Mouse (Mus musculus) limb, embryonic 10.5 days (tissue): ENCODE results near the gene Cabp1. TPM values are rescaled to one million over a fixed set of nuclear protein-coding genes. Genes with fewer than 3 reads are reported as not detected.

Source experiments
- DNase-seq: peaks from one replicate; pipeline ENCODE4 v3.0.0-alpha.2; 2017; ENCODE audit warnings: low spot score
- H3K27ac ChIP-seq: fragments of 300-500 bp; sonication (generic); 2 replicates; pipeline ENCODE4 v1.5.1; 2016; ENCODE audit warnings: mild to moderate bottlenecking
- H3K27me3 ChIP-seq: fragments of 300-500 bp; sonication (generic); 2 replicates; pipeline ENCODE4 v1.6.1; 2016; ENCODE audit warnings: low read depth, mild to moderate bottlenecking; ENCODE audit not compliant: poor library complexity, severe bottlenecking
- H3K36me3 ChIP-seq: fragments of 300-500 bp; sonication (generic); 2 replicates; pipeline ENCODE4 v1.6.1; 2016; ENCODE audit warnings: mild to moderate bottlenecking, moderate library complexity
- H3K4me1 ChIP-seq: fragments of 300-500 bp; sonication (generic); 2 replicates; pipeline ENCODE4 v1.6.1; 2016
- H3K4me3 ChIP-seq: fragments of 300-500 bp; sonication (generic); 2 replicates; pipeline ENCODE4 v1.5.1; 2016; ENCODE audit warnings: mild to moderate bottlenecking, moderate library complexity
- H3K9me3 ChIP-seq: fragments of 300-500 bp; sonication (generic); replicated peaks from 2 replicates; pipeline ENCODE4 v1.6.1; 2016; ENCODE audit warnings: mild to moderate bottlenecking
- WGBS: fragments of 180-500 bp; shearing (Covaris S2); methylation state at CpG from one replicate; pipeline ENCODE4 v1.1.7; 2016; 5-methylcytosine and 5-hydroxymethylcytosine counted together
- polyA plus RNA-seq: library from polyadenylated mRNA; unstranded; fragments of >200 nt; fragmentation: Nextera tagmentation; extraction: Ambion mirVana; gene quantifications from 2 replicates; pipeline ENCODE4 v1.2.1, GENCODE M21; 2016

Cabp1 gene
- polyA plus RNA-seq, 1 experiment from 2014 or later: 1.9 TPM

- no peaks in the 10 kb centered on the region for H3K36me3 ChIP-seq
- H3K9me3 ChIP-seq: no peaks in the 10 kb centered on the region
- H3K4me1 ChIP-seq: peaks cover 37% of the 10 kb centered on the region
- 70% methylated on average over 3 of the region's 3 CpGs for WGBS
- H3K4me3 ChIP-seq: no peak overlapping the region
- H3K27me3 ChIP-seq: 0 out of 2 replicates have a peak, but pooled peaks cover 3% of the 10 kb centered on the region
- no peak for DNase-seq
- H3K27ac ChIP-seq: no peak overlapping the region
Measured at GRCm38 (mm10) chr5:115222485-115222884, 28.3 kb upstream of the Cabp1 start.

- DNase-seq: no peak
- WGBS: 42% methylated on average over 13 of the region's 13 CpGs
- Histone ChIP-seq H3K4me3 (no peak overlapping the region), H3K4me1 (peaks cover 32% of the 10 kb centered on the region), H3K27me3 (peaks cover 11% of the 10 kb centered on the region; the same call in 1 of the 2 replicates), H3K27ac (peak overlapping the region; percentile 57; the same call in 1 of the 2 replicates), H3K36me3 (no peaks in the 10 kb centered on the region), H3K9me3 (no peaks in the 10 kb centered on the region)
Measured at GRCm38 (mm10) chr5:115220931-115221640, 26.9 kb upstream of the Cabp1 start.

GRCm38 (mm10) chr5:115217998-115218397, 23.8 kb upstream of the Cabp1 start:
- Histone ChIP-seq H3K4me3 (no peak overlapping the region), H3K27ac (no peak overlapping the region), H3K36me3 (no peaks in the 10 kb centered on the region), H3K27me3 (peaks cover 22% of the 10 kb centered on the region), H3K9me3 (no peaks in the 10 kb centered on the region), H3K4me1 (peaks cover 27% of the 10 kb centered on the region)
- DNase-seq: no peak
- WGBS: 94% methylated on average over 12 of the region's 12 CpGs

GRCm38 (mm10) chr5:115215273-115216185, 21.3 kb upstream of the Cabp1 start:
- peak overlapping the region; percentile 58 for H3K4me3 ChIP-seq
- H3K27me3 ChIP-seq: peaks cover 22% of the 10 kb centered on the region
- peaks cover 20% of the 10 kb centered on the region for H3K4me1 ChIP-seq
- no peaks in the 10 kb centered on the region for H3K36me3 ChIP-seq
- peak overlapping the region; percentile 88 for H3K27ac ChIP-seq
- H3K9me3 ChIP-seq: no peaks in the 10 kb centered on the region
- peak; percentile 40 for DNase-seq
- WGBS: 25% methylated on average over 27 of the region's 27 CpGs

GRCm38 (mm10) chr5:115214864-115215263, 20.7 kb upstream of the Cabp1 start:
- Histone ChIP-seq H3K4me1 (peaks cover 19% of the 10 kb centered on the region), H3K27ac (peak overlapping the region; percentile 88), H3K36me3 (no peaks in the 10 kb centered on the region), H3K9me3 (no peaks in the 10 kb centered on the region), H3K27me3 (peaks cover 22% of the 10 kb centered on the region), H3K4me3 (peak overlapping the region; percentile 58)
- WGBS: 2% methylated on average over 17 of the region's 17 CpGs
- peak; percentile 74 for DNase-seq

GRCm38 (mm10) chr5:115212861-115213260, 18.7 kb upstream of the Cabp1 start:
- DNase-seq: no peak
- no peak overlapping the region for H3K27ac ChIP-seq
- H3K36me3 ChIP-seq: no peaks in the 10 kb centered on the region
- peaks cover 22% of the 10 kb centered on the region for H3K27me3 ChIP-seq
- H3K4me1 ChIP-seq: peaks cover 25% of the 10 kb centered on the region
- no peak overlapping the region for H3K4me3 ChIP-seq
- 60% methylated on average over 4 of the region's 4 CpGs for WGBS
- no peaks in the 10 kb centered on the region for H3K9me3 ChIP-seq

- peaks cover 22% of the 10 kb centered on the region for H3K27me3 ChIP-seq
Measured at GRCm38 (mm10) chr5:115212451-115212850, 18.3 kb upstream of the Cabp1 start.

GRCm38 (mm10) chr5:115210380-115210779, 16.2 kb upstream of the Cabp1 start:
- no peaks in the 10 kb centered on the region for H3K9me3 ChIP-seq
- H3K36me3 ChIP-seq: no peaks in the 10 kb centered on the region
- no peak overlapping the region for H3K4me3 ChIP-seq
- H3K27me3 ChIP-seq: peaks cover 10% of the 10 kb centered on the region
- peaks cover 21% of the 10 kb centered on the region for H3K4me1 ChIP-seq
- no peak overlapping the region for H3K27ac ChIP-seq
- 11% methylated on average over 1 of the region's 1 CpGs for WGBS
- peak; percentile 62 for DNase-seq

More at GRCm38 (mm10) chr5:115212451-115212850, 18.3 kb upstream of the Cabp1 start:
- Histone ChIP-seq H3K4me1 (peaks cover 25% of the 10 kb centered on the region), H3K36me3 (no peaks in the 10 kb centered on the region), H3K9me3 (no peaks in the 10 kb centered on the region), H3K27ac (no peak overlapping the region), H3K4me3 (no peak overlapping the region)
- WGBS: 84% methylated on average over 9 of the region's 9 CpGs
- DNase-seq: no peak

- 57% methylated on average over 5 of the region's 5 CpGs for whole genome bisulfite sequencing
- Histone ChIP-seq H3K4me1 (peaks cover 30% of the 10 kb centered on the region), H3K27ac (no peak overlapping the region), H3K27me3 (peaks cover 20% of the 10 kb centered on the region), H3K36me3 (no peaks in the 10 kb centered on the region), H3K4me3 (no peak overlapping the region), H3K9me3 (no peaks in the 10 kb centered on the region)
- DNase-seq: no peak
Measured at GRCm38 (mm10) chr5:115208601-115209000, 14.4 kb upstream of the Cabp1 start.

GRCm38 (mm10) chr5:115207892-115208291, 13.7 kb upstream of the Cabp1 start:
- no peaks in the 10 kb centered on the region for H3K36me3 ChIP-seq
- H3K4me1 ChIP-seq: peaks cover 30% of the 10 kb centered on the region
- peaks cover 24% of the 10 kb centered on the region for H3K27me3 ChIP-seq
- no peak overlapping the region; the same call in 1 of the 2 replicates for H3K4me3 ChIP-seq
- H3K27ac ChIP-seq: no peak overlapping the region
- WGBS: 14% methylated on average over 10 of the region's 16 CpGs
- no peak for DNase-seq
- no peaks in the 10 kb centered on the region for H3K9me3 ChIP-seq

- Histone ChIP-seq H3K36me3 (no peaks in the 10 kb centered on the region), H3K27ac (no peak overlapping the region), H3K4me3 (no peak overlapping the region), H3K4me1 (peaks cover 24% of the 10 kb centered on the region), H3K27me3 (peaks cover 26% of the 10 kb centered on the region), H3K9me3 (no peaks in the 10 kb centered on the region)
- DNase-seq: no peak
- 61% methylated on average over 5 of the region's 5 CpGs for WGBS
Measured at GRCm38 (mm10) chr5:115207244-115207643, 13.1 kb upstream of the Cabp1 start.

- Histone ChIP-seq H3K36me3 (no peaks in the 10 kb centered on the region), H3K27ac (peak overlapping the region; percentile 85), H3K27me3 (peaks cover 26% of the 10 kb centered on the region), H3K4me1 (peaks cover 24% of the 10 kb centered on the region), H3K4me3 (peak overlapping the region; percentile 49), H3K9me3 (no peaks in the 10 kb centered on the region)
- 5% methylated on average over 31 of the region's 31 CpGs for WGBS
- DNase-seq: peak; percentile 75
Measured at GRCm38 (mm10) chr5:115204562-115205311, 10.6 kb upstream of the Cabp1 start.
